Mouse (Mus musculus): ENCODE results near the gene Galnt17. TPM values are rescaled to one million over a fixed set of nuclear protein-coding genes. Genes with fewer than 3 reads are reported as not detected.

The Galnt17 gene
- polyA plus RNA-seq, 1 experiment from 2014 or later = 8.1 TPM

- WGBS = 68% methylated on average over 6 of the region's 6 CpGs
- ATAC-seq = no peak
Observed at GRCm38 (mm10) chr5:131009510-131009909, 298.8 kb downstream of the Galnt17 start.

GRCm38 (mm10) chr5:131008507-131008906, 299.8 kb downstream of the Galnt17 start:
- WGBS = 96% methylated on average over 5 of the region's 5 CpGs

More at GRCm38 (mm10) chr5:131009510-131009909, 298.8 kb downstream of the Galnt17 start:
- Histone ChIP-seq H3K4me2 (ENCODE audit: low read length) (no peak overlapping the region), H3K27me3 (replicated peaks; ENCODE audit: control insufficient read depth, insufficient read depth, low read length) (no peaks in the 10 kb centered on the region), H3K9me3 (ENCODE audit: control insufficient read depth, low read length) (no peaks in the 10 kb centered on the region), H3K36me3 (ENCODE audit: control insufficient read depth, insufficient read depth, low read length) (no peaks in the 10 kb centered on the region), H3K4me3 (ENCODE audit: low read length) (no peak overlapping the region), H3K27ac (ENCODE audit: low read depth, low read length) (no peak overlapping the region), H3K9ac (ENCODE audit: low read depth, low read length) (no peak overlapping the region), H3K4me1 (ENCODE audit: control insufficient read depth, insufficient read depth, low read depth, low read length) (no peaks in the 10 kb centered on the region; the same call in 1 of the 2 replicates)

GRCm38 (mm10) chr5:131007871-131008505, 300.3 kb downstream of the Galnt17 start:
- no peak for ATAC-seq
- WGBS = 73% methylated on average over 3 of the region's 3 CpGs
- Histone ChIP-seq H3K27me3 (replicated peaks; ENCODE audit: control insufficient read depth, insufficient read depth, low read length) (no peaks in the 10 kb centered on the region), H3K4me3 (ENCODE audit: low read length) (no peak overlapping the region), H3K36me3 (ENCODE audit: control insufficient read depth, insufficient read depth, low read length) (no peaks in the 10 kb centered on the region), H3K27ac (ENCODE audit: low read depth, low read length) (no peak overlapping the region), H3K4me1 (ENCODE audit: control insufficient read depth, insufficient read depth, low read depth, low read length) (no peaks in the 10 kb centered on the region; the same call in 1 of the 2 replicates), H3K9me3 (ENCODE audit: control insufficient read depth, low read length) (no peaks in the 10 kb centered on the region), H3K4me2 (ENCODE audit: low read length) (no peak overlapping the region), H3K9ac (ENCODE audit: low read depth, low read length) (no peak overlapping the region)

More at GRCm38 (mm10) chr5:131008507-131008906, 299.8 kb downstream of the Galnt17 start:
- Histone ChIP-seq H3K4me3 (ENCODE audit: low read length) (no peak overlapping the region), H3K4me2 (ENCODE audit: low read length) (no peak overlapping the region), H3K9ac (ENCODE audit: low read depth, low read length) (no peak overlapping the region), H3K4me1 (ENCODE audit: control insufficient read depth, insufficient read depth, low read depth, low read length) (no peaks in the 10 kb centered on the region; the same call in 1 of the 2 replicates), H3K27me3 (replicated peaks; ENCODE audit: control insufficient read depth, insufficient read depth, low read length) (no peaks in the 10 kb centered on the region), H3K36me3 (ENCODE audit: control insufficient read depth, insufficient read depth, low read length) (no peaks in the 10 kb centered on the region), H3K9me3 (ENCODE audit: control insufficient read depth, low read length) (no peaks in the 10 kb centered on the region), H3K27ac (ENCODE audit: low read depth, low read length) (no peak overlapping the region)
- no peak for ATAC-seq

- ATAC-seq = peak; percentile 91
- no peaks in the 10 kb centered on the region; the same call in 1 of the 2 replicates for H3K4me1 ChIP-seq (ENCODE audit: control insufficient read depth, insufficient read depth, low read depth, low read length)
- no peak overlapping the region for H3K9ac ChIP-seq (ENCODE audit: low read depth, low read length)
- no peaks in the 10 kb centered on the region for H3K27me3 ChIP-seq (replicated peaks; ENCODE audit: control insufficient read depth, insufficient read depth, low read length)
- no peaks in the 10 kb centered on the region for H3K9me3 ChIP-seq (ENCODE audit: control insufficient read depth, low read length)
- 47% methylated on average over 7 of the region's 7 CpGs for WGBS
- no peak overlapping the region for H3K4me3 ChIP-seq (ENCODE audit: low read length)
- no peak overlapping the region for H3K27ac ChIP-seq (ENCODE audit: low read depth, low read length)
- H3K36me3 ChIP-seq (ENCODE audit: control insufficient read depth, insufficient read depth, low read length) = no peaks in the 10 kb centered on the region
- no peak overlapping the region for H3K4me2 ChIP-seq (ENCODE audit: low read length)
Observed at GRCm38 (mm10) chr5:131007198-131007597, 301.1 kb downstream of the Galnt17 start.

GRCm38 (mm10) chr5:131006524-131006923, 301.8 kb downstream of the Galnt17 start:
- Histone ChIP-seq H3K9ac (ENCODE audit: low read depth, low read length) (no peak overlapping the region), H3K4me1 (ENCODE audit: control insufficient read depth, insufficient read depth, low read depth, low read length) (no peaks in the 10 kb centered on the region; the same call in 1 of the 2 replicates), H3K4me3 (ENCODE audit: low read length) (no peak overlapping the region), H3K4me2 (ENCODE audit: low read length) (no peak overlapping the region), H3K27ac (ENCODE audit: low read depth, low read length) (peak overlapping the region; percentile 39; the same call in 1 of the 2 replicates), H3K9me3 (ENCODE audit: control insufficient read depth, low read length) (no peaks in the 10 kb centered on the region), H3K27me3 (replicated peaks; ENCODE audit: control insufficient read depth, insufficient read depth, low read length) (no peaks in the 10 kb centered on the region), H3K36me3 (ENCODE audit: control insufficient read depth, insufficient read depth, low read length) (no peaks in the 10 kb centered on the region)
- 71% methylated on average over 3 of the region's 3 CpGs for WGBS
- ATAC-seq = no peak

GRCm38 (mm10) chr5:131000572-131000971, 307.7 kb downstream of the Galnt17 start:
- H3K4me1 ChIP-seq (ENCODE audit: control insufficient read depth, insufficient read depth, low read depth, low read length) = no peaks in the 10 kb centered on the region; the same call in 1 of the 2 replicates
- H3K27ac ChIP-seq (ENCODE audit: low read depth, low read length) = no peak overlapping the region
- H3K9me3 ChIP-seq (ENCODE audit: control insufficient read depth, low read length) = no peaks in the 10 kb centered on the region
- 89% methylated on average over 2 of the region's 2 CpGs for WGBS
- no peak overlapping the region for H3K4me2 ChIP-seq (ENCODE audit: low read length)
- H3K4me3 ChIP-seq (ENCODE audit: low read length) = no peak overlapping the region
- H3K27me3 ChIP-seq (replicated peaks; ENCODE audit: control insufficient read depth, insufficient read depth, low read length) = no peaks in the 10 kb centered on the region
- no peak for ATAC-seq
- H3K9ac ChIP-seq (ENCODE audit: low read depth, low read length) = no peak overlapping the region
- no peaks in the 10 kb centered on the region for H3K36me3 ChIP-seq (ENCODE audit: control insufficient read depth, insufficient read depth, low read length)

- Histone ChIP-seq H3K4me1 (ENCODE audit: control insufficient read depth, insufficient read depth, low read depth, low read length) (no peaks in the 10 kb centered on the region), H3K27ac (ENCODE audit: low read depth, low read length) (no peak overlapping the region), H3K4me3 (ENCODE audit: low read length) (no peak overlapping the region), H3K9ac (ENCODE audit: low read depth, low read length) (no peak overlapping the region), H3K9me3 (ENCODE audit: control insufficient read depth, low read length) (0 out of 2 replicates have a peak, but pooled peaks cover 2% of the 10 kb centered on the region), H3K27me3 (replicated peaks; ENCODE audit: control insufficient read depth, insufficient read depth, low read length) (no peaks in the 10 kb centered on the region), H3K36me3 (ENCODE audit: control insufficient read depth, insufficient read depth, low read length) (no peaks in the 10 kb centered on the region), H3K4me2 (ENCODE audit: low read length) (no peak overlapping the region)
- WGBS = 76% methylated on average over 8 of the region's 8 CpGs
- no peak for ATAC-seq
Observed at GRCm38 (mm10) chr5:130979321-130979720, 329.0 kb downstream of the Galnt17 start.

- no peak for ATAC-seq
- WGBS = 79% methylated on average over 2 of the region's 2 CpGs
- Histone ChIP-seq H3K4me3 (ENCODE audit: low read length) (no peak overlapping the region), H3K4me1 (ENCODE audit: control insufficient read depth, insufficient read depth, low read depth, low read length) (no peaks in the 10 kb centered on the region), H3K36me3 (ENCODE audit: control insufficient read depth, insufficient read depth, low read length) (no peaks in the 10 kb centered on the region), H3K4me2 (ENCODE audit: low read length) (no peak overlapping the region), H3K27ac (ENCODE audit: low read depth, low read length) (no peak overlapping the region), H3K9me3 (ENCODE audit: control insufficient read depth, low read length) (0 out of 2 replicates have a peak, but pooled peaks cover 2% of the 10 kb centered on the region), H3K27me3 (replicated peaks; ENCODE audit: control insufficient read depth, insufficient read depth, low read length) (no peaks in the 10 kb centered on the region), H3K9ac (ENCODE audit: low read depth, low read length) (no peak overlapping the region)
Observed at GRCm38 (mm10) chr5:130978871-130979270, 329.4 kb downstream of the Galnt17 start.

GRCm38 (mm10) chr5:130977999-130978398, 330.3 kb downstream of the Galnt17 start:
- H3K4me2 ChIP-seq (ENCODE audit: low read length) = no peak overlapping the region
- no peak overlapping the region for H3K27ac ChIP-seq (ENCODE audit: low read depth, low read length)
- no peaks in the 10 kb centered on the region for H3K27me3 ChIP-seq (replicated peaks; ENCODE audit: control insufficient read depth, insufficient read depth, low read length)
- H3K4me1 ChIP-seq (ENCODE audit: control insufficient read depth, insufficient read depth, low read depth, low read length) = no peaks in the 10 kb centered on the region
- no peak for ATAC-seq
- no peaks in the 10 kb centered on the region for H3K36me3 ChIP-seq (ENCODE audit: control insufficient read depth, insufficient read depth, low read length)
- WGBS = 93% methylated on average over 3 of the region's 3 CpGs
- H3K4me3 ChIP-seq (ENCODE audit: low read length) = no peak overlapping the region
- 0 out of 2 replicates have a peak, but pooled peaks cover 2% of the 10 kb centered on the region for H3K9me3 ChIP-seq (ENCODE audit: control insufficient read depth, low read length)
- no peak overlapping the region for H3K9ac ChIP-seq (ENCODE audit: low read depth, low read length)

Measured in hindbrain, embryonic 16.5 days (tissue).